Mouse (Mus musculus): ENCODE measurements at regions not wholly inside any gene's neighbourhood (a gene's known extent, or its start where the extent isn't known, plus 50 kb on each side); places are given as distances from the start of the nearest gene placed in this dataset.

GRCm38 (mm10) chr1:94366606-94367005, 314.3 kb upstream of the Pdcd1 start:
- TF ChIP-seq CTCF (IDR thresholded peaks at IDR 0.05; ENCODE audit: low read depth) (no peak), EP300 (IDR thresholded peaks at IDR 0.05; ENCODE audit: low read depth) (no peak)
